Mouse (Mus musculus): ENCODE data around the gene Ift57. TPM values are rescaled to one million over a fixed set of nuclear protein-coding genes. Genes with fewer than 3 reads are reported as not detected.

Ift57 gene
- total RNA-seq, 2 experiments from 2014 or later = 10.1 to 12.6 TPM

Other genes starting within 250 kb of the Ift57 start
- 10 to 100 TPM; 53.2 to 55.3 TPM for gene Cd47, start 101.3 kb downstream of the Ift57 start, total RNA-seq (2021)